Mouse (Mus musculus): ENCODE measurements around the gene Snx11.

DNA sequence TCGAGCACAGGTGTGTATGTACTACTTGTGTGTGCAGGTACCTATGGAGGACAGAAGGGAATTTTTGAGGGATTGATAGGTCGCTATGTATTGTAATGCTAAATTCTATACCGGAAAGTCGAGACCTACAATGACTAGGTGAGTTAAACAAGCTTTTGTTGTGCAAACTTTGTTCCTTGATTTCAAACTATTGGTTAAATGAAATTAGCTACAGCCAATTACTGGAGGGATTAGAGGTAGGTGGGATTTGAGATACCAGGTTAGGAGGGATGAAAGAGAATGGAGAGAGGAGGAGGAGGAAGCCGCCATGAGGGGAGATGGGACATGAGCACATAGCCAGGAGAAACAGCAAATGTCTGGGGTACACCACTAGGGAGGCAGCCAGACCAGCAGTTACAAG lies 2.9 kb upstream of the Snx11 start:
- no peak for TF ChIP-seq POLR2A (IDR thresholded peaks at IDR 0.05; ENCODE audit: extremely low read depth, insufficient read depth, low read length)
- no peak for TF ChIP-seq CTCF (IDR thresholded peaks at IDR 0.05; ENCODE audit: low read depth, low read length)

All from liver, adult 2 months (tissue).